Mouse (Mus musculus): ENCODE results near the gene Car9.

DNA sequence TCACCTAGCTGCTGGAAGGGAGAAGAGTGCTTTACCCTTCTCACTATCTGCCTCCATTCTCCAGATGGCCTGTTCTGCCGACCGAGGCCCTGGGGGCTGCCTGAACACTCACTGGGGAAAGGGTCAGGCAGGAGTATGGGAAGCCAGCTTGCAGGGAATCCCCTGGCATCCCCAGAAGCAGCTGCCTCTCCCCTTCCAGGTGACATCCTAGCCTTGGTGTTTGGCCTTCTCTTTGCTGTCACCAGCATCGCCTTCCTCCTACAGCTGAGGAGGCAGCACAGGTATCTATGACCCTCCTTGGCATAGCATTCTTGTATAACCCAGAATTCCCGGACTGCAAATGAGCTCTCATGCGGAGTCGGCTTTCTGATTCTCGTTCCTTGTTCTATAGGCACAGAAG lies 5.9 kb downstream of the Car9 start:
- TF ChIP-seq CTCF (IDR thresholded peaks at IDR 0.05; ENCODE audit: low read depth) (no peak), EP300 (IDR thresholded peaks at IDR 0.05; ENCODE audit: low read depth) (no peak)

Measured in liver, embryonic 14.5 days (tissue).